In genomic region chr4:136937344-136937743, GRCm38 (mm10) we compare ENCODE assay signal across 21 mouse cellular contexts. TPM values are rescaled to one million over a fixed set of nuclear protein-coding genes. Genes with fewer than 3 reads are reported as not detected.
DNase-seq lines count a peak whose midpoint lies in the region; ATAC-seq lines count a peak whose summit lies in the region.
"Had no signal": no experiment of that assay in that cellular context is flagged by ENCODE, and none has a peak within 500 bp of the region (broad histone marks: within the 10 kb centered on the region; RNA-seq: fewer than 3 reads in every experiment).

No protein-coding gene starts in this region.

- 0 out of 2 replicates have a peak, but pooled peaks cover 2% of the 10 kb centered on the region for H3K4me1 ChIP-seq in midbrain, embryonic 11.5 days (ENCODE audit: control insufficient read depth, insufficient read depth, low read length)
- 0 out of 2 replicates have a peak, but pooled peaks cover 2% of the 10 kb centered on the region for H3K4me1 ChIP-seq in forebrain, embryonic 16.5 days (replicated peaks; ENCODE audit: control insufficient read depth, insufficient read depth, low read length)
- H3K4me1 ChIP-seq: intestine, embryonic 15.5 days had no signal

- peak; percentile 68 for DNase-seq in cerebellum, adult 11 months
- no peak for DNase-seq in cerebellum, postnatal 4 days (ENCODE audit: low spot score in 2 of 2)
- peak; percentile 67 to 80 for DNase-seq in cerebellum, adult 18-20 months
- DNase-seq in cerebellum, postnatal 10 days = peak; percentile 70 to 78
- no peak for DNase-seq in urinary bladder, adult 2 months (ENCODE audit: low spot score)
- no peak for DNase-seq in midbrain, embryonic 11.5 days (ENCODE audit: low spot score, missing footprints)
- DNase-seq: adrenal gland, postnatal 14 days; gastrocnemius, postnatal 36 days; heart, adult 11 months; heart, postnatal 4 days; kidney, adult 18-20 months had no signal

- H3K36me3 ChIP-seq in midbrain, embryonic 11.5 days (ENCODE audit: control insufficient read depth, insufficient read depth, low read length) = no peaks in the 10 kb centered on the region
- H3K36me3 ChIP-seq in forebrain, embryonic 16.5 days (ENCODE audit: control insufficient read depth, insufficient read depth) = no peaks in the 10 kb centered on the region
- H3K36me3 ChIP-seq: embryonic facial prominence, embryonic 10.5 days; heart, embryonic 13.5 days; hindbrain, embryonic 12.5 days; intestine, embryonic 15.5 days had no signal

- no peaks in the 10 kb centered on the region for H3K9me3 ChIP-seq in midbrain, embryonic 11.5 days (ENCODE audit: control insufficient read depth, low read length)
- H3K9me3 ChIP-seq in forebrain, embryonic 16.5 days (ENCODE audit: control insufficient read depth, low read length) = no peaks in the 10 kb centered on the region
- H3K9me3 ChIP-seq: embryonic facial prominence, embryonic 10.5 days; forebrain, embryonic 13.5 days; heart, embryonic 13.5 days; hindbrain, embryonic 12.5 days; intestine, embryonic 15.5 days had no signal

- H3K27ac ChIP-seq in midbrain, embryonic 11.5 days (ENCODE audit: low read depth, low read length) = no peak overlapping the region
- no peak overlapping the region for H3K27ac ChIP-seq in forebrain, embryonic 16.5 days (ENCODE audit: low read length)
- H3K27ac ChIP-seq: embryonic facial prominence, embryonic 10.5 days; forebrain, embryonic 13.5 days; heart, embryonic 13.5 days; hindbrain, embryonic 12.5 days; intestine, embryonic 15.5 days had no signal

- WGBS in midbrain, embryonic 11.5 days = 79% methylated on average over 4 of the region's 4 CpGs
- WGBS in forebrain, embryonic 16.5 days = 80% methylated on average over 4 of the region's 4 CpGs

- H3K4me3 ChIP-seq in midbrain, embryonic 11.5 days (ENCODE audit: low read depth, low read length) = no peak overlapping the region
- H3K4me3 ChIP-seq in forebrain, embryonic 16.5 days (replicated peaks; ENCODE audit: low read length) = no peak overlapping the region
- H3K4me3 ChIP-seq: embryonic facial prominence, embryonic 10.5 days; forebrain, embryonic 13.5 days; heart, embryonic 13.5 days; hindbrain, embryonic 12.5 days; intestine, embryonic 15.5 days had no signal

- peaks cover 17% of the 10 kb centered on the region for H3K27me3 ChIP-seq in midbrain, embryonic 11.5 days (ENCODE audit: control insufficient read depth, insufficient read depth, low read length)
- H3K27me3 ChIP-seq in forebrain, embryonic 16.5 days (replicated peaks; ENCODE audit: control insufficient read depth, insufficient read depth, low read length) = no peaks in the 10 kb centered on the region

- H3K9ac ChIP-seq in midbrain, embryonic 11.5 days (ENCODE audit: low read length) = no peak overlapping the region
- no peak overlapping the region for H3K9ac ChIP-seq in forebrain, embryonic 16.5 days (replicated peaks; ENCODE audit: low read depth, low read length)
- H3K9ac ChIP-seq: forebrain, embryonic 13.5 days; heart, embryonic 13.5 days; hindbrain, embryonic 12.5 days; intestine, embryonic 15.5 days had no signal

- no peak overlapping the region for H3K4me2 ChIP-seq in midbrain, embryonic 11.5 days
- no peak overlapping the region for H3K4me2 ChIP-seq in forebrain, embryonic 16.5 days (ENCODE audit: low read length)
- H3K4me2 ChIP-seq: forebrain, embryonic 13.5 days; heart, embryonic 13.5 days; hindbrain, embryonic 12.5 days; intestine, embryonic 15.5 days had no signal

- ATAC-seq in midbrain, embryonic 11.5 days (ENCODE audit: low FRiP score) = no peak
- ATAC-seq in forebrain, embryonic 16.5 days = no peak
- ATAC-seq: activated CD4-positive, CD25-positive, alpha-beta regulatory T cell, adult 4 months; forebrain, embryonic 13.5 days; intestine, embryonic 15.5 days; Patski had no signal

RNA-seq across cellular contexts. Expression of gene Epha8, which starts 19.3 kb away (rescaled TPM):
- 0.03 and 0.07 TPM in 2 replicates for polyA plus RNA-seq in urinary bladder, adult 2 months (2012; rRNA removed)
- 4.1 and 5.0 TPM in 2 replicates for polyA plus RNA-seq in midbrain, embryonic 11.5 days (2014; fragmentation: Nextera tagmentation; extraction: Ambion mirVana)
- polyA plus RNA-seq in forebrain, embryonic 16.5 days (2015; fragmentation: Nextera tagmentation; extraction: Ambion mirVana) = 3.7 and 6.7 TPM in 2 replicates
- polyA plus RNA-seq: activated CD4-positive, CD25-positive, alpha-beta regulatory T cell, adult 4 months; heart, postnatal 0 days; Patski had no signal

RNA-seq across cellular contexts. Expression of gene C1qa, which starts 38.7 kb away (rescaled TPM):
- polyA plus RNA-seq in urinary bladder, adult 2 months (2012; rRNA removed) = 129 and 140 TPM in 2 replicates
- polyA plus RNA-seq in midbrain, embryonic 11.5 days (2014; fragmentation: Nextera tagmentation; extraction: Ambion mirVana) = 14.3 and 15.3 TPM in 2 replicates
- 16.8 and 24.6 TPM in 2 replicates for polyA plus RNA-seq in forebrain, embryonic 16.5 days (2015; fragmentation: Nextera tagmentation; extraction: Ambion mirVana)
- polyA plus RNA-seq: C2C12, Patski had no signal

RNA-seq across cellular contexts. Expression of gene C1qc, which starts 44.5 kb away (rescaled TPM):
- 115 and 117 TPM in 2 replicates for polyA plus RNA-seq in urinary bladder, adult 2 months (2012; rRNA removed)
- 17.7 and 18.9 TPM in 2 replicates for polyA plus RNA-seq in midbrain, embryonic 11.5 days (2014; fragmentation: Nextera tagmentation; extraction: Ambion mirVana)
- polyA plus RNA-seq in forebrain, embryonic 16.5 days (2015; fragmentation: Nextera tagmentation; extraction: Ambion mirVana) = 13.9 and 17.6 TPM in 2 replicates
- polyA plus RNA-seq: C2C12, Patski had no signal

RNA-seq across cellular contexts. Expression of gene C1qb, which starts 51.4 kb away (rescaled TPM):
- 160 and 175 TPM in 2 replicates for polyA plus RNA-seq in urinary bladder, adult 2 months (2012; rRNA removed)
- polyA plus RNA-seq in midbrain, embryonic 11.5 days (2014; fragmentation: Nextera tagmentation; extraction: Ambion mirVana) = 31.5 and 34.7 TPM in 2 replicates
- 24.1 and 32.0 TPM in 2 replicates for polyA plus RNA-seq in forebrain, embryonic 16.5 days (2015; fragmentation: Nextera tagmentation; extraction: Ambion mirVana)
- polyA plus RNA-seq: C2C12, Patski had no signal

Comparison
In these comparisons a context has a peak if more than half of its experiments do, and no peak if none do; other contexts are left out.
1. DNase-seq: peak in cerebellum, adult 11 months (single experiment), cerebellum, adult 18-20 months (2 of 2) and cerebellum, postnatal 10 days (2 of 2); none in cerebellum, postnatal 4 days (0 of 2), urinary bladder, adult 2 months (single experiment) and midbrain, embryonic 11.5 days (single experiment).